In the genomic region with DNA sequence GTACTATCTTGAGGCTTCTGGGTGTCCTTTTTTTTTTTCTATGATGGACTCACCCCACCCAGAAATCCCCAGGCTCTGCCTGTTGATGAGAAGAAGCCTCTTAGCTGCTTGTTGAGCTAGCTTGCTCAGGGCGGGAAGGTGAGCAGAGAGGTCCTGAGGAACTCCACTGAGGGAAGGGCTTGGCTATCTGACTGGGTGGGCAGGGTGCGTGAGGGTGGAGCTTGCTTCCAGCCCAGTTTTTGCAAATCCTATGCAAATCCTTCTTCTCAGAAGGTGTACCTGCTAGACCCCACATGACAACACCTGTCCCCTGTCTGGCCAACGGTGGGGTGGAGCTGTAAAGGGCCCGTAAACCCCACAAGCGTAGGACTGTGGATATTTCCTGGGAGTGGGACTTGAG, we compare ENCODE assay signal across 8 mouse cellular contexts. TPM values are rescaled to one million over a fixed set of nuclear protein-coding genes. Genes with fewer than 3 reads are reported as not detected.
DNase-seq lines count a peak whose midpoint lies in the region; ATAC-seq and TF ChIP-seq lines count a peak whose summit lies in the region.

Csk (minus strand) TSS at position 349 of the 400 bp plus-strand sequence.

- H3K9ac ChIP-seq in kidney, postnatal 0 days (ENCODE audit: low read depth, low read length) = no peak within 1 kb of the TSS
- H3K9ac ChIP-seq in MEL (ENCODE audit: control insufficient read depth, low read depth, low read length, poor library complexity, severe bottlenecking) = no peak within 1 kb of the TSS
- peak within 1 kb of the TSS; percentile 17; the same call in 1 of the 2 replicates for H3K9ac ChIP-seq in forebrain, embryonic 12.5 days
- no peak within 1 kb of the TSS for H3K9ac ChIP-seq in hindbrain, embryonic 16.5 days (ENCODE audit: low read depth, low read length)
- H3K9ac ChIP-seq in liver, postnatal 0 days (replicated peaks) = no peak within 1 kb of the TSS

- H3K4me3 ChIP-seq in kidney, postnatal 0 days (replicated peaks; ENCODE audit: low read depth, low read length) = no peak within 1 kb of the TSS
- H3K4me3 ChIP-seq in MEL (ENCODE audit: control insufficient read depth in 1 of 2, insufficient read depth in 1 of 2, low read depth in 2 of 2, low read length in 2 of 2) = no peak within 1 kb of the TSS
- H3K4me3 ChIP-seq in forebrain, embryonic 12.5 days (replicated peaks) = no peak within 1 kb of the TSS
- H3K4me3 ChIP-seq in hindbrain, embryonic 16.5 days (ENCODE audit: low read length) = no peak within 1 kb of the TSS
- H3K4me3 ChIP-seq in liver, postnatal 0 days (ENCODE audit: low read depth, low read length) = no peak within 1 kb of the TSS

- no peak for ATAC-seq in kidney, postnatal 0 days (replicated peaks; ENCODE audit: low FRiP score, low read depth)
- ATAC-seq in forebrain, embryonic 12.5 days (ENCODE audit: low FRiP score) = no peak
- ATAC-seq in hindbrain, embryonic 16.5 days = no peak
- no peak for ATAC-seq in liver, postnatal 0 days

- DNase-seq in kidney, postnatal 0 days (ENCODE audit: low spot score) = no peak
- no peak for DNase-seq in kidney, postnatal 36 days
- DNase-seq in MEL (ENCODE audit: low read depth, low spot score) = no peak
- no peak for DNase-seq in liver, postnatal 0 days
- DNase-seq in embryo, embryonic 9.5 days (ENCODE audit: extremely low spot score) = no peak
- no peak for DNase-seq in frontal cortex, postnatal 25 days (ENCODE audit: low spot score in 2 of 2)

- H3K27me3 ChIP-seq in kidney, postnatal 0 days (ENCODE audit: insufficient read depth, low read length) = no peaks in the 10 kb centered on the region
- no peaks in the 10 kb centered on the region for H3K27me3 ChIP-seq in MEL (ENCODE audit: control insufficient read depth in 1 of 2, insufficient read depth in 2 of 2, low read length in 2 of 2)
- H3K27me3 ChIP-seq in forebrain, embryonic 12.5 days = peaks cover 18% of the 10 kb centered on the region
- H3K27me3 ChIP-seq in hindbrain, embryonic 16.5 days (replicated peaks; ENCODE audit: control insufficient read depth, insufficient read depth, low read length) = no peaks in the 10 kb centered on the region
- no peaks in the 10 kb centered on the region for H3K27me3 ChIP-seq in liver, postnatal 0 days (ENCODE audit: insufficient read depth, low read length)

- 65% methylated on average over 5 of the region's 5 CpGs for WGBS in kidney, postnatal 0 days
- 34% methylated on average over 5 of the region's 5 CpGs for WGBS in forebrain, embryonic 12.5 days
- WGBS in hindbrain, embryonic 16.5 days = 54% methylated on average over 5 of the region's 5 CpGs
- 69% methylated on average over 5 of the region's 5 CpGs for WGBS in liver, postnatal 0 days (ENCODE audit: insufficient replicate concordance)

- no peaks in the 10 kb centered on the region for H3K36me3 ChIP-seq in kidney, postnatal 0 days (ENCODE audit: insufficient read depth, low read length)
- H3K36me3 ChIP-seq in MEL (ENCODE audit: control insufficient read depth in 1 of 2, insufficient read depth in 2 of 2, low read length in 2 of 2) = peaks cover 0 to 14% of the 10 kb centered on the region in 2 experiments; a peak in 2 of 4 replicates
- H3K36me3 ChIP-seq in forebrain, embryonic 12.5 days (replicated peaks) = no peaks in the 10 kb centered on the region
- H3K36me3 ChIP-seq in hindbrain, embryonic 16.5 days (ENCODE audit: control insufficient read depth, insufficient read depth, low read length) = no peaks in the 10 kb centered on the region
- H3K36me3 ChIP-seq in liver, postnatal 0 days (replicated peaks; ENCODE audit: insufficient read depth, low read length) = no peaks in the 10 kb centered on the region

- no peaks in the 10 kb centered on the region for H3K79me2 ChIP-seq in MEL (ENCODE audit: control insufficient read depth, insufficient read depth, low read length, poor library complexity)

- H3K27ac ChIP-seq in kidney, postnatal 0 days = no peak within 1 kb of the TSS
- H3K27ac ChIP-seq in MEL (ENCODE audit: control insufficient read depth, low read depth, low read length) = no peak within 1 kb of the TSS
- no peak within 1 kb of the TSS for H3K27ac ChIP-seq in forebrain, embryonic 12.5 days
- H3K27ac ChIP-seq in hindbrain, embryonic 16.5 days (ENCODE audit: low read depth, low read length) = no peak within 1 kb of the TSS
- peak within 1 kb of the TSS; percentile 64; the same call in 1 of the 2 replicates for H3K27ac ChIP-seq in liver, postnatal 0 days (ENCODE audit: low read depth)

- no peaks in the 10 kb centered on the region for H3K4me1 ChIP-seq in kidney, postnatal 0 days (replicated peaks; ENCODE audit: insufficient read depth, low read length)
- peaks cover 2 to 19% of the 10 kb centered on the region in 2 experiments; a peak in 3 of 4 replicates for H3K4me1 ChIP-seq in MEL (ENCODE audit: control insufficient read depth in 1 of 2, insufficient read depth in 2 of 2, low read length in 2 of 2)
- peaks cover 39% of the 10 kb centered on the region for H3K4me1 ChIP-seq in forebrain, embryonic 12.5 days
- peaks cover 7% of the 10 kb centered on the region for H3K4me1 ChIP-seq in hindbrain, embryonic 16.5 days (ENCODE audit: control insufficient read depth, insufficient read depth, low read depth, low read length)
- H3K4me1 ChIP-seq in liver, postnatal 0 days (ENCODE audit: insufficient read depth) = peaks cover 24% of the 10 kb centered on the region

- TF ChIP-seq RAD21 in MEL (IDR thresholded peaks at IDR 0.05; ENCODE audit: low read depth, low read length) = no peak

- no peak for TF ChIP-seq POLR2A in MEL (IDR thresholded peaks at IDR 0.05; ENCODE audit: control insufficient read depth in 1 of 2, insufficient read depth in 1 of 2, low read depth in 1 of 2, low read length in 2 of 2, poor library complexity in 1 of 2)

- no peak for TF ChIP-seq EP300 in MEL (IDR thresholded peaks at IDR 0.05; ENCODE audit: low read depth in 1 of 2, low read length in 2 of 2)
- no peak for TF ChIP-seq EP300 in liver, postnatal 0 days (IDR thresholded peaks at IDR 0.05; ENCODE audit: low read depth)

- TF ChIP-seq CTCF in kidney, postnatal 0 days (IDR thresholded peaks at IDR 0.05; ENCODE audit: low read depth) = no peak
- TF ChIP-seq CTCF in MEL (IDR thresholded peaks at IDR 0.05 in 2 of 3, conservative IDR thresholded peaks at IDR 0.05 in 1 of 3; ENCODE audit: control insufficient read depth in 1 of 3, insufficient read depth in 1 of 3, low read depth in 2 of 3, low read length in 3 of 3, poor library complexity in 1 of 3, severe bottlenecking in 1 of 3) = no peak
- TF ChIP-seq CTCF in liver, postnatal 0 days (IDR thresholded peaks at IDR 0.05; ENCODE audit: low read depth) = no peak

- no peak within 1 kb of the TSS for H3K4me2 ChIP-seq in kidney, postnatal 0 days (ENCODE audit: low read length)
- no peak within 1 kb of the TSS for H3K4me2 ChIP-seq in forebrain, embryonic 12.5 days
- H3K4me2 ChIP-seq in hindbrain, embryonic 16.5 days (ENCODE audit: low read length) = no peak within 1 kb of the TSS
- H3K4me2 ChIP-seq in liver, postnatal 0 days (ENCODE audit: low read depth, low read length) = no peak within 1 kb of the TSS

- H3K9me3 ChIP-seq in kidney, postnatal 0 days (replicated peaks; ENCODE audit: low read length) = no peaks in the 10 kb centered on the region
- no peaks in the 10 kb centered on the region for H3K9me3 ChIP-seq in MEL (replicated peaks; ENCODE audit: insufficient read depth, low read length)
- no peaks in the 10 kb centered on the region for H3K9me3 ChIP-seq in forebrain, embryonic 12.5 days
- H3K9me3 ChIP-seq in hindbrain, embryonic 16.5 days (ENCODE audit: control insufficient read depth, low read length) = no peaks in the 10 kb centered on the region
- no peaks in the 10 kb centered on the region for H3K9me3 ChIP-seq in liver, postnatal 0 days (ENCODE audit: low read length)

TF ChIP-seq in MEL, 35 proteins besides CTCF, POLR2A, EP300 and RAD21:
- TF ChIP-seq UBTF (IDR thresholded peaks at IDR 0.05; ENCODE audit: borderline replicate concordance, insufficient read depth, low read depth, low read length) (no peak), ELF1 (IDR thresholded peaks at IDR 0.05; ENCODE audit: low read depth, low read length) (no peak), ZMIZ1 (IDR thresholded peaks at IDR 0.05; ENCODE audit: low read depth, low read length) (no peak)

RNA-seq across cellular contexts. Expression of gene Csk, which starts in this region (rescaled TPM):
- 23.9 and 25.2 TPM in 2 replicates for polyA plus RNA-seq in kidney, postnatal 0 days (2015; fragmentation: Nextera tagmentation; extraction: Ambion mirVana)
- 213 and 215 TPM in 2 replicates for total RNA-seq in MEL (2012; rRNA removed)
- polyA plus RNA-seq in MEL (2012; ENCODE audit: insufficient read depth in 1 of 2, insufficient read length in 2 of 2, low read depth in 1 of 2, low replicate concordance in 2 of 2, missing spikeins in 1 of 2) = 100 to 1,000 TPM in 1 of 2 experiments, not detected in 1; 338 TPM
- 28.6 and 29.8 TPM in 2 replicates for polyA plus RNA-seq in forebrain, embryonic 12.5 days (2016; fragmentation: Nextera tagmentation; extraction: Ambion mirVana)
- polyA plus RNA-seq in hindbrain, embryonic 16.5 days (2015; fragmentation: Nextera tagmentation; extraction: Ambion mirVana) = 49.0 and 58.4 TPM in 2 replicates
- polyA plus RNA-seq in liver, postnatal 0 days (2015; fragmentation: Nextera tagmentation; extraction: Ambion mirVana) = 13.6 and 15.5 TPM in 2 replicates
